Mouse (Mus musculus) c-Kit-positive CD71-positive TER-119-positive erythroid progenitor cells, embryonic 14.5 days (primary cell): ENCODE measurements around the gene Adamts9.

Source experiments
- DNase-seq: peaks from one replicate; pipeline ENCODE4 v3.0.0-alpha.2; 2013; ENCODE audit warnings: low spot score

Gene Adamts9

GRCm38 (mm10) chr6:92924536-92924935 lies 18.8 kb downstream of the Adamts9 start:
- DNase-seq: no peak

GRCm38 (mm10) chr6:92921843-92922242 lies 21.4 kb downstream of the Adamts9 start:
- DNase-seq: no peak

- no peak for DNase-seq
These were observed 22.2 kb downstream of the Adamts9 start for GRCm38 (mm10) chr6:92920938-92921689.

- no peak for DNase-seq
These were observed 32.7 kb downstream of the Adamts9 start for GRCm38 (mm10) chr6:92910611-92911010.

- DNase-seq: no peak
These were observed 33.9 kb downstream of the Adamts9 start for GRCm38 (mm10) chr6:92909361-92909760.

GRCm38 (mm10) chr6:92905922-92906321 lies 37.4 kb downstream of the Adamts9 start:
- DNase-seq: no peak

- DNase-seq: no peak
These were observed 38.8 kb downstream of the Adamts9 start for GRCm38 (mm10) chr6:92904491-92904890.

- no peak for DNase-seq
These were observed 39.3 kb downstream of the Adamts9 start for GRCm38 (mm10) chr6:92904037-92904436.

GRCm38 (mm10) chr6:92891535-92891934 lies 51.8 kb downstream of the Adamts9 start:
- DNase-seq: no peak

GRCm38 (mm10) chr6:92883131-92883900 lies 60.0 kb downstream of the Adamts9 start:
- DNase-seq: no peak

GRCm38 (mm10) chr6:92882446-92882845 lies 60.8 kb downstream of the Adamts9 start:
- DNase-seq: no peak

GRCm38 (mm10) chr6:92879700-92880265 lies 63.5 kb downstream of the Adamts9 start:
- DNase-seq: no peak

- no peak for DNase-seq
These were observed 64.5 kb downstream of the Adamts9 start for GRCm38 (mm10) chr6:92878771-92879170.

- no peak for DNase-seq
These were observed 66.1 kb downstream of the Adamts9 start for GRCm38 (mm10) chr6:92877236-92877635.

GRCm38 (mm10) chr6:92876121-92876520 lies 67.2 kb downstream of the Adamts9 start:
- DNase-seq: no peak

- DNase-seq: no peak
These were observed 68.0 kb downstream of the Adamts9 start for GRCm38 (mm10) chr6:92875340-92875739.

GRCm38 (mm10) chr6:92874854-92875253 lies 68.4 kb downstream of the Adamts9 start:
- no peak for DNase-seq

GRCm38 (mm10) chr6:92872766-92873165 lies 70.5 kb downstream of the Adamts9 start:
- DNase-seq: no peak

GRCm38 (mm10) chr6:92871813-92872212 lies 71.5 kb downstream of the Adamts9 start:
- no peak for DNase-seq

- no peak for DNase-seq
These were observed 73.6 kb downstream of the Adamts9 start for GRCm38 (mm10) chr6:92869582-92870219.

GRCm38 (mm10) chr6:92869089-92869581 lies 74.2 kb downstream of the Adamts9 start, which contains the start of gene Gm15737:
Gene Gm15737 (plus strand): TSS chr6:92869357.
- DNase-seq: no peak

- DNase-seq: no peak
These were observed 80.7 kb downstream of the Adamts9 start for GRCm38 (mm10) chr6:92862599-92862998.
